Mouse (Mus musculus): ENCODE results near the gene Plcb3.

The Plcb3 gene

GRCm38 (mm10) chr19:6940396-6941351 lies 35.6 kb downstream of the Plcb3 start:
- no peak for DNase-seq (ENCODE audit: low spot score in 2 of 2)

DNA sequence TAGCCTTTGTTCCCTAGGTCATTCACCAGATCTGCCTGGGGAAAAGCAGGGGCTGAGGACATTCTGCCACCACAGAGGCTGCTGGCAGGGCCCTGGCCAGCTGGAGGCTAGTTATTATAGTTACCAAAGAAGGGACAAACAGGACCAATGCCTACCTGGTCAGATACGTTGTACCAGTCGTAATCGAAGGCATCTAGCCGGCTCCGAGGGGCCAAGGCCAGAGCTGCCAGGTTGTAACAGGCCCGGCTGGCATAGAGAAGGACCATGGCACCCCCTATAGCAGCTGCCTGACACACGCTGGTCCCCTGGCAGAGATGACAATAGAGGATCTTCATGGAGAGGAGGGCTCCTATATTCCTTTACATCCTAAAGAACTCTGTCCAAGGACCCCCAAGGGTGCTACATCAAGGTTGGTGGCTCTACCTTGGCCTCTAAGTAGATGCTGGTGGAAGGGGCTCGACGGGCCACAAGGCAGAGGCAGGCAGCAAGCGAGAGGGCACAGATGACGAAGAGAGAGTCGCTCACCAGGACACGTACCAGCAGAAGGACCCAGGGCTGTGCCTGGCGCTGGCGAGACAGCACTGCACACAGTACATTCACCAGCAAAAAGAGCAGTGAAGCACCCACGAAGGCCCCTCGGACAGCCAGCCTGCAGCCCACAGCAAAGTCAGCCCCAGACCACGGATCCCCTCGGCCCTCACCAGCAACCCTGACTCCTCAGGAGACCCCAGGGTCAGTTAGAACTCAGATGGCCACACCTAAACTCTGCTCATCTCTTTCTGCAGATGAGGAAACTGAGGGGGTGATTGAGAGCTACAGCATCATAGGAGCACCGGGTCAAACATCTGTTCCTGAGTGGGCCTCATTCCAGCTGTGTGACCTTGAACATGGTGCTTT lies 36.9 kb downstream of the Plcb3 start:
- no peak for DNase-seq (ENCODE audit: low spot score in 2 of 2)

- no peak for DNase-seq (ENCODE audit: low spot score in 2 of 2)
Observed at GRCm38 (mm10) chr19:6937541-6938465, 38.5 kb downstream of the Plcb3 start.

- DNase-seq (ENCODE audit: low spot score in 2 of 2) = no peak
Observed at GRCm38 (mm10) chr19:6936299-6936698, 40.0 kb downstream of the Plcb3 start.

DNA sequence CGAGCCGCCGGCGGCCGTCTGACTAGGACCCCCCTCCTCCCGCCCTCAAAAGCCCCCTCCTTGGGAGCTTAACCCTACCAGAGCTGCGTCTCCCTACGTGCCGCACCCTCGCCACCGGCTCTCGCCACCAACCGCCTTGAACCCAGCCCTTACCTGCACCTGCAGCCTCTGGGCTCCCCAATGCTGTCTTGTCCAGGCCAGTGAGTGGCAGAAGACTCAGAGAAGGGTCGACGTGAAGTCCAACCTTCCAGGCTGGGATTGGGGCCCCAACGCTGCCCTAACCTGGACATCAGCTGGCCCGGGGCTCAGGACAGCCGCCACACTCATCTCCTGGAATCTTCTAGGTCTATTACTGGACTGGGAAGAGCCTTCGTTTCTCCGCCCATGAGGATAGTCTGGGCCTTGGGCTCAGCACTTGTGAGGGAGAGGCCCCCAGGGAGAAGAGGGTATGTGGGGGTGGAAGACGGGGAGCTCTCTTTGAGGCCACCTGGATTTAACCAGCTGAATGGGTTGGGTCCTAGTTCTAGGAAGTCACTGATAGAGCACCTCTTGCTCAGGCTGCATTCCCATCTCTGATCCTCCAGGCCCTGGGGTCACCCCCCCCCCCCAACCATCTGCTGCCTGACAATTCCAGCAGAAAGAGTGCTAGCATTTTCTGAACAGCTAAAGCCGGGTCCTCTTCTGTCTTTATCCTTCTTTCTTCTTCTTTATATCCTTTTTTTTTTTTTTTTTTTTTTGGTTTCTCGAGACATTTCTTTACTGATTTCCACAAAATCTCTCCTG lies 41.9 kb downstream of the Plcb3 start, which contains the start of gene Kcnk4:
Gene Kcnk4 (minus strand): TSS at position 321 of the 783 bp plus-strand sequence.
- no peak for DNase-seq (ENCODE audit: low spot score in 2 of 2)

- peak in 1 of 2 experiments; percentile 49 for DNase-seq (ENCODE audit: low spot score in 2 of 2)
Observed at GRCm38 (mm10) chr19:6933436-6934194, 42.7 kb downstream of the Plcb3 start.

DNA sequence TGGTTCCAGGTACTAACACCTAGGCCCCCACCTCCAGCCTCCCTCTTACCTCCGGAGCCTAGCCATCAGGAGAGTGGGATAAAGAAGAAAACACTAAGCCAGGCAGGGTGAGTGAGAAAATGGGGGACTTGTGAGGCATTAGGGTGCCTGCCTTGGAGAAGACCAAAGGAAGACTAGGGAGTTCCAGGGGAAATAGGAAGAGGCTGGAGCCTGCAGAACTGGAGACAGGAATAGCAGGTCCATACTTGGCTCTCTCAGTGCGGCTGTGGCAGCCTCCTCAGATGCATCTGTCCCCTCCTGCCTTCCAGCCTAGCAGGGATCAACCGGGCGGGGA lies 43.2 kb downstream of the Plcb3 start:
- no peak for DNase-seq (ENCODE audit: low spot score in 2 of 2)

DNA sequence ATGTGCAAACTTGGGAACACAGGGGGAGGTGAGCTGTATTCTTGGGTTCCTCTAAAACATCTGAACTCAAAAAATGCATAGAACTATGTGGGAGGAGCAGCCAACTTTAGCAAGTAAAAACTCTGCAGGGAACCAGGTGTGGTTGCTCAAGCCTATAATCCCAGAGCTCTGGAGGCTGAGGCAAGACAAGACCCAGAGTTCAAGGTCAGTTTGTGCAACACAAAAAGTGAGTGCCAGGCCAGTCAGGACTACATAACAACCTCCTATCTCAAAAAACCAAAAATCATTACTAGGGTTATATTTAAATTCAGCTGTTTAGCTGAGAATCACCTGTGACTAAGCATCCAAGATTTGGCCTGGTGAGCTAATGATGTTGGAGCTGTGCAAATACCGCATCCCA lies 44.3 kb downstream of the Plcb3 start:
- no peak for DNase-seq (ENCODE audit: low spot score in 2 of 2)

DNA sequence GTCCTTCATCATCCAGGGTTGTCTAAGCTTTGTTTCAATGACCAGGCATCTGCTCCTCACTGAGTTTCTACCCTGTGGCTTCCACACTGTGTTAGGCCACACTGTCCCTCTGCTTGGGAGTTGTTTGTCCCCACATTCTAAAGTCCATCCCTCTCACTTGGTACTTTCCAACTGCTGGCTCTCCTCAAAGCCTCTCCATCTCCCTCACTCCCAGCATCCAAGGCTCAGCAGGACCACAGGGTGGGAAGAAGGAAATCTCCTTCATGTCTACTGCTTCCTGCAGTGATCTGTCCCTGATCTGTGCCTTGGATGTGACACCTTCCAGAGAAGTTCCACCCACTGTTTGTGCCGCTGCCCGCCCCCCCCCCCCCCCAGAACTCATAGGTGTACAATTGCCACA lies 45.3 kb downstream of the Plcb3 start:
- no peak for DNase-seq (ENCODE audit: low spot score in 2 of 2)

- DNase-seq (ENCODE audit: low spot score in 2 of 2) = no peak
Observed at GRCm38 (mm10) chr19:6928080-6928479, 48.2 kb downstream of the Plcb3 start.

DNA sequence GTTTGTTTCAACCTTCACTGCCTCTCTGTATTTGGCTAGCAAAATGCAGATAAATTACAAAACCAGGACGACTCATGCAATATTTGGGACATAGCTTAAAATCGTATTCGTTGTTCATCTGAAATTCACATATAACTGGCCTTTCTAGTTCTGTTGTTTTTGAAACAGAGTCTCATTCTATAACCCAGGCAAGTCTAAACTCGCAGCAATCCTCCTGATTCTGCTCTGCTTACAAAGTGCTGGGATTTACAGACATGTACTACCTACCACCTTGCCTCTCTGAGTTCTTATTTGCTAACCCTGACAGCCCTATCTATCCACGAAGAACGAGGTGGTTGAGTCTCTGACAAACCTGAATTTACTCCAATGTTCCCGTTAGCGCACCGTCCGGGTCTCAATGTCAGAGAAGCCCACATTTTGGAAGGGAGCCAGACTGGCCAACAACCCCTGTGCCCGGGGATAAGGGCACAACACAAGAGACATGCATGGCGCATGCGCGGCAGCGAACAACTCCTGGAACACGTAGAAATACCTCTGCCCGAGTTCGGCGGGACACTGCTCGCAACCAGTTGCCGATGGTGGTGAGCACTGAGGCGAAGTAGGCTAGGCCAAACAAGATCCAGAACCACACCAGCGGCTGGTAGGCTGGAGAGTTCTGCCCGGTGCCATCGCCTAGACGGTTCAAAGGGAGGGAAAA lies 49.6 kb downstream of the Plcb3 start:
- DNase-seq (ENCODE audit: low spot score in 2 of 2) = no peak

DNA sequence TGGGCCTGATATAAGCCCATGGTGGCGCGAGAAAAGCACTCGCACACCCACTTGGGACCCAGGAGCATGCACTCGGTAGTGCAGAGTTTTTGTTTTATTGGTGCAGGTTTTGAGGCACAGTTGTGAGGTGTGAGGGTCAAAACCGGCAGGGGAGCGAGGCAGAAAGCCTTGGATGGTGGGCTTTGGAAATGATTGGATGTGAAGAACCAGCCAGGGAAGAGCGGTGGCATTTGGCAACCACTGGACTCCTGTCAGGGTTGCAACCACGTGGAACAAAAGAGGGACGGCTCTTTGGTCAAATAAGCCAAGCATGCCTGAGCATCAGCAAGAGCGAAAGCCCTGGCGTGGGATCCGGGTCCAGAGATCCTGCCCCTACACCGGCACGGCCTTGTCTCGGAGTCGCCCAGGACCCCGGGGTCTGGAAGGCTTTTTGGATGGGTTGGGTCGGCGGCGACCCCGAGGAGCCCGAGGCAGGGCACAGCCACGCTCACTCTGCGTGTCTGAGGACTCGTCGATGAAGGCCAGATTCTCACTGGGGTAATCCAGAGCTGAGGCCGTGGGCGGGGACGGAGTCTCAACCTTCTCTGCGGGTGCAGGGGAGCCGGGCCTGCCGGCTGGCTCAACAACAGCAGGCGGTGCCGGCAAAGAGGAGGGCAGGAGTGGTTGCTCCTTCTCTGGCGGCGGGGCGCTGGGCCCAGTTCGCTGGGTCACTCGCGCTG lies 50.5 kb downstream of the Plcb3 start:
- DNase-seq (ENCODE audit: low spot score in 2 of 2) = no peak

DNA sequence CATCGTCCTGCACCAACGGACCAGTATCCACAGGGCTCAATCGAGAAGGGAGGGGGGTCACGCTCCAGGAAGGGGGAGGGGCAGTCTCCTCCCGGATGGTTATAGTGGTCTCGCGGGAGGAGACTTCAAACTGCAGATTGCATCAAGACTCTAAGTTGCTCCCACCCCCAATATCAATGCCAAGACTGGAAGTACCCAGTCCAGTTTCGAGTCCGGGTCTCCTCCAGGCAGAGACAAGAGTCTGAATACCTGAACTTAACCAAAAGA lies 51.0 kb downstream of the Plcb3 start, which contains the start of gene Catsperz:
Gene Catsperz (minus strand): TSS at position 74 of the 267 bp plus-strand sequence.
- DNase-seq (ENCODE audit: low spot score in 2 of 2) = no peak

DNA sequence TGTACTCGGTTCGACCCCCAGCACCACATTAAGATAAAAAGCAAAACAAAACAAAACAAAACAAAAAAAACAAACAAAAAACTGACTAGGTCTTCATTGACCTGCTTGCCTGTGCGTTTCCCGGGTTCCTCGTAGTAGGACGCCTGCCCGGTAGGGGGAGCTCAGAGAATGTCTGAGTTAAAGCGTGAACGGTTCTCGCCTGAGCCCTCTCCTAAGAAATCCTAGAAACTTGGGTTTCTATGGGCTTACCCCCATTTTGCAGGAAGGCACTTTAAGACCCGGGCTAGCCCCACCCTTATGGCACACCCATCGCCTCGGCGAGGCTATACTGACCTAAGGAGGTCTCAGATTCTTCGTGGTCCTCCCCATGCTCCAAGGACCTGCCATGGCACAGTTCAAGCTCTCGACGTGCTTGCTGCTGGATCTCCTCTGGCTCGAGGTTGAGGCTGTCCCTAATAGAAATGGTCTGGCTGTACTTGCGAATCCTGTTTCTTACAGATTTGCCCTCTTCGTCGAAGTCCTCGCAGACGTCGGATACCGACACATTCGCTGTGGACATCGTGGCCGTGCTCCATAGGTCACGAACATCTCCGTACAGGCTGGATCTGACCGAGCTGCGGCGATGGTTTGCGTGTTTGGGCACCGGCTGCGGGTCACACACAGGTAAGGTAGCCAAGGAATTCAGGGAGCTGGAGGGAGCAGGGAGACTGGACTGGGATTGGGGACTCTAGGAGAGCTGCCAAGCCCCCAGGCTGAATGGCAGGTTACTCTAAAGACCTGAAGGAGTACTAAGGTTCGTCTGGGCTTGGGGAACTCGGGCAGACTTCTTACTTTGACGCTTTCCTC lies 51.6 kb downstream of the Plcb3 start:
- DNase-seq (ENCODE audit: low spot score in 2 of 2) = peak; percentile 80 to 81

GRCm38 (mm10) chr19:6922901-6923735 lies 53.2 kb downstream of the Plcb3 start:
- DNase-seq (ENCODE audit: low spot score in 2 of 2) = no peak

- DNase-seq (ENCODE audit: low spot score in 2 of 2) = peak; percentile 100
Observed at GRCm38 (mm10) chr19:6921647-6922567, 54.4 kb downstream of the Plcb3 start, which contains the start of gene Esrra. Gene Esrra (minus strand): TSS chr19:6921813.

Data from right cerebral cortex, postnatal 36 days (tissue).